Mouse (Mus musculus) embryonic facial prominence, embryonic 14.5 days (tissue): ENCODE data around the gene Krt35. TPM values are rescaled to one million over a fixed set of nuclear protein-coding genes. Genes with fewer than 3 reads are reported as not detected.

Experiments
- ATAC-seq: fragments of 200-750 bp; cut with Nextera tagmentation; 2 replicates; pipeline ENCODE4 v1.8.0; 2017; ENCODE audit warnings: low read depth, moderate number of reproducible peaks, moderate TSS enrichment
- DNase-seq: peaks from one replicate; pipeline ENCODE4 v3.0.0-alpha.2; 2015; ENCODE audit warnings: low spot score
- H3K27ac ChIP-seq: fragments of 300-500 bp; sonication (generic); replicated peaks from 2 replicates; pipeline ENCODE4 v1.5.1; 2014; ENCODE audit warnings: low read depth, mild to moderate bottlenecking, low read length, moderate library complexity
- H3K27me3 ChIP-seq: fragments of 300-500 bp; sonication (generic); replicated peaks from 2 replicates; pipeline ENCODE4 v1.6.1; 2014; ENCODE audit warnings: low read length; ENCODE audit not compliant: control insufficient read depth, insufficient read depth
- H3K36me3 ChIP-seq: fragments of 300-500 bp; sonication (generic); 2 replicates; pipeline ENCODE4 v1.6.1; 2014; ENCODE audit warnings: low read length, mixed read lengths; ENCODE audit not compliant: control insufficient read depth, insufficient read depth
- H3K4me1 ChIP-seq: fragments of 300-500 bp; sonication (generic); 2 replicates; pipeline ENCODE4 v1.6.1; 2014; ENCODE audit warnings: antibody characterized with exemption, low read length; ENCODE audit not compliant: control insufficient read depth, insufficient read depth
- H3K4me2 ChIP-seq: fragments of 300-500 bp; sonication (generic); 2 replicates; pipeline ENCODE4 v1.6.1; 2014; ENCODE audit warnings: low read depth, mild to moderate bottlenecking, low read length, moderate library complexity, mixed read lengths
- H3K4me3 ChIP-seq: fragments of 300-500 bp; sonication (generic); 2 replicates; pipeline ENCODE4 v1.5.1; 2014; ENCODE audit warnings: low read depth, mild to moderate bottlenecking, low read length
- H3K9ac ChIP-seq: fragments of 300-500 bp; sonication (generic); 2 replicates; pipeline ENCODE4 v1.6.1; 2014; ENCODE audit warnings: low read depth, mild to moderate bottlenecking, low read length, moderate library complexity, mixed read lengths
- H3K9me3 ChIP-seq: fragments of 300-500 bp; sonication (generic); 2 replicates; pipeline ENCODE4 v1.6.1; 2016; ENCODE audit warnings: low read length; ENCODE audit not compliant: control insufficient read depth
- WGBS: fragments of 180-500 bp; shearing (Covaris S2); extraction: QIAGEN DNeasy Blood & Tissue Kit; methylation state at CpG from one replicate; pipeline ENCODE4 v1.1.7; 2014; 5-methylcytosine and 5-hydroxymethylcytosine counted together
- polyA plus RNA-seq: library from polyadenylated mRNA; unstranded; fragments of >200 nt; fragmentation: Nextera tagmentation; extraction: Ambion mirVana; gene quantifications from 2 replicates; pipeline ENCODE4 v1.2.1, GENCODE M21; 2014

Krt35 gene
- 1.5 and 2.9 TPM in 2 replicates for polyA plus RNA-seq

DNA sequence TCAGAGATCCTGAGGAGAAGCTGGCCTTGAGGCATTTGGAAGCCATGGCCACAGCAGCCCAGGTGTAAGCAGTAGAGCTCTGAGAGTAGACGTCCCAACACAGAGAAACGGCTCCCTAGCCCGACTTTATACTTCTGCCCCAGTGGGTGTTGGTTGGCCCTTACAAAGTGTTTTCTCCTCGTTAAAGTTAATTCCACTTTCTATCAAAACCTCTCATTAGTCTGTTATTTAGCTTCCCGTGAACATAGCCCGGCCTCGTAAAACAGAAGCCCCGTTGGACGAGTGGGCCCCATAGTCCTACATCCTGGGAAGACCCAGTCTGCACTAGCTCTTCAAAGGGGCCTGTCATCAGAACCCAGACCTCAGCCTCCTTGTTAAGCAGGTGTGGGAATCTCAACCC, at the start of gene Krt35:
Krt35 (minus strand) TSS at position 101 of the 400 bp plus-strand sequence.
- DNase-seq (no peak), ATAC-seq (no peak)
- Histone ChIP-seq H3K27ac (no peak within 1 kb of the TSS), H3K4me3 (no peak within 1 kb of the TSS), H3K9me3 (no peaks in the 10 kb centered on the region), H3K36me3 (no peaks in the 10 kb centered on the region), H3K4me1 (no peaks in the 10 kb centered on the region), H3K4me2 (no peak within 1 kb of the TSS), H3K27me3 (no peaks in the 10 kb centered on the region), H3K9ac (no peak within 1 kb of the TSS)
- 75% methylated on average over 9 of the region's 9 CpGs for WGBS

DNA sequence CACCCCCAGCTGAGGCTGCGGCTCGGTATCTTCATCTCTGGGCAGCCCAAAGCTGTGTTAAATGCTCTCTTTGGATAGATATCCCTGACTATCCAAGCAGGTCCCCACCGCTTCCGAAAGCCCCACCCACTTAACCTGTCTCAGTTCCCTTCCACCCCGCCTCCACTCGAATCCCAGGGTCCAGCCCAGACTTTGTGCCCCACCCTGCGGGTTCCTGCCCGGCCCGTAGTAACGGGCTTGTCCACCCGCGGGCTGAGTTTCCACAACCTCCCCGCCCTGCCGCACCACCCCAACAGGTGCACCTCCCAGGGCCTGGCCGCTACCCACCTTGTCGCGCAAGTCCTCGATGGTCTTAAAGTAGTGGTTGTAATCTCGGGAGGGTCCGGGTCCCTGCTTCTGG, 49.1 kb upstream of the Krt35 start:
- 1% methylated on average over 18 of the region's 20 CpGs for WGBS
- Histone ChIP-seq H3K4me3 (peak overlapping the region; percentile 27), H3K27me3 (peaks cover 29% of the 10 kb centered on the region), H3K9ac (peak overlapping the region; percentile 17; the same call in 1 of the 2 replicates), H3K9me3 (no peaks in the 10 kb centered on the region), H3K4me1 (0 out of 2 replicates have a peak, but pooled peaks cover 4% of the 10 kb centered on the region), H3K36me3 (no peaks in the 10 kb centered on the region), H3K4me2 (peak overlapping the region; percentile 52), H3K27ac (no peak overlapping the region)
- DNase-seq (no peak), ATAC-seq (no peak)

GRCm38 (mm10) chr11:100140966-100141365, 44.9 kb upstream of the Krt35 start:
- Histone ChIP-seq H3K9me3 (no peaks in the 10 kb centered on the region), H3K4me2 (no peak overlapping the region), H3K36me3 (no peaks in the 10 kb centered on the region), H3K4me3 (no peak overlapping the region), H3K27ac (no peak overlapping the region), H3K4me1 (peaks cover 4% of the 10 kb centered on the region; the same call in 1 of the 2 replicates), H3K27me3 (peaks cover 23% of the 10 kb centered on the region), H3K9ac (no peak overlapping the region)
- 81% methylated on average over 21 of the region's 21 CpGs for WGBS
- no peak for ATAC-seq
- no peak for DNase-seq

DNA sequence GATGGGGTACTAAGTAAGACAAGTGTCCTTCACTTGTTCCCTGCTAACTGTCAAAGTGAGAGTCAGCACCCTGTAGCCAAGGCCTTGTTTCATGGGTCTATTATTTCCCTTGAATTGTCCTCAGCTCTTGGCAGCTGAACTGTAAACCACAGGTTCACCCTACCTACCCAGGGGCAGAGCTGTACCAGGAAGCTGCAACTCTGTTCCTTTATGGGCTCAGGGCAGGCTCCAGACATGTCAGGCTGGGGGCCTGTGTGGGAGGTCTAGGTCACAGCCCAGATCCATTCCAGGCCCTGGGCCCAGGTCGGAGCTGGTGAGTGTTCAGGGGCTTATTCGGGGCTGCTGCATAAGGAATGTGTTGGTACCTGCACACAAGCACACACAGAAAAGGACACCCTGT, 43.4 kb upstream of the Krt35 start:
- Histone ChIP-seq H3K9ac (no peak overlapping the region), H3K4me3 (no peak overlapping the region), H3K27ac (no peak overlapping the region; the same call in 1 of the 2 replicates), H3K27me3 (peaks cover 7% of the 10 kb centered on the region; the same call in 1 of the 2 replicates), H3K36me3 (no peaks in the 10 kb centered on the region), H3K4me1 (no peaks in the 10 kb centered on the region; the same call in 1 of the 2 replicates), H3K4me2 (no peak overlapping the region), H3K9me3 (no peaks in the 10 kb centered on the region)
- WGBS, result 64% methylated on average over 2 of the region's 2 CpGs
- no peak for ATAC-seq
- no peak for DNase-seq

GRCm38 (mm10) chr11:100138809-100139208, 42.8 kb upstream of the Krt35 start:
- Histone ChIP-seq H3K4me2 (no peak overlapping the region), H3K9ac (no peak overlapping the region), H3K4me1 (no peaks in the 10 kb centered on the region; the same call in 1 of the 2 replicates), H3K9me3 (no peaks in the 10 kb centered on the region), H3K27me3 (peaks cover 1% of the 10 kb centered on the region; the same call in 1 of the 2 replicates), H3K27ac (0 out of 2 replicates have a peak overlapping the region, but pooled peaks have one; percentile 10), H3K36me3 (no peaks in the 10 kb centered on the region), H3K4me3 (no peak overlapping the region)
- DNase-seq (no peak), ATAC-seq (0 out of 2 replicates have a peak, but pooled peaks have one; percentile 12)
- 46% methylated on average over 6 of the region's 7 CpGs for WGBS

DNA sequence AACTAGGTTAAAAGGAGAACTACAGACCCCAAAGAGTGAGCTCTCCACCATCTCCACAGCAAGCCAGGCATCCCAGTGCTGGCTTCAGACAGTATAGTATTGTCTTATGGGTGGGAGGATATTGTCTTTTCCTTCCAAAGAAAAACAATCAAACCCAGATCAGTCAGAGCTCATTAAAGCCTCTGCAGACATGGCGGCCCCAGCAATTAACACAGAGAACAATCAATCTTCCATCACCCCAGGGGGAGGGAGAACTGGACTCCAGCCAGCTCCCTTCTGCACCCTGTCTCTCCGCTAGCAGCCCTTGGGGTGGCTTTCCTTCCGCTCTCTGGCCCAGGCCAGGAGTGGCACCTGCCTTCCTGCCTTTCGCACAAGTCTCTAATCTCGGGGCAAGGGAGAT, 41.7 kb upstream of the Krt35 start:
- ATAC-seq (no peak), DNase-seq (no peak)
- WGBS, result 45% methylated on average over 5 of the region's 5 CpGs
- Histone ChIP-seq H3K9me3 (no peaks in the 10 kb centered on the region), H3K4me1 (no peaks in the 10 kb centered on the region; the same call in 1 of the 2 replicates), H3K36me3 (no peaks in the 10 kb centered on the region), H3K4me3 (no peak overlapping the region), H3K27ac (no peak overlapping the region), H3K4me2 (no peak overlapping the region), H3K9ac (no peak overlapping the region), H3K27me3 (no peaks in the 10 kb centered on the region)

GRCm38 (mm10) chr11:100136559-100136958, 40.5 kb upstream of the Krt35 start:
- WGBS, result 41% methylated on average over 5 of the region's 5 CpGs
- H3K9me3 ChIP-seq, result no peaks in the 10 kb centered on the region
- ATAC-seq (no peak), DNase-seq (peak; percentile 75)
- H3K27ac ChIP-seq, result no peak overlapping the region
- H3K9ac ChIP-seq, result no peak overlapping the region
- H3K36me3 ChIP-seq, result no peaks in the 10 kb centered on the region
- H3K4me2 ChIP-seq, result no peak overlapping the region
- no peaks in the 10 kb centered on the region; the same call in 1 of the 2 replicates for H3K4me1 ChIP-seq
- no peaks in the 10 kb centered on the region for H3K27me3 ChIP-seq
- H3K4me3 ChIP-seq, result no peak overlapping the region

DNA sequence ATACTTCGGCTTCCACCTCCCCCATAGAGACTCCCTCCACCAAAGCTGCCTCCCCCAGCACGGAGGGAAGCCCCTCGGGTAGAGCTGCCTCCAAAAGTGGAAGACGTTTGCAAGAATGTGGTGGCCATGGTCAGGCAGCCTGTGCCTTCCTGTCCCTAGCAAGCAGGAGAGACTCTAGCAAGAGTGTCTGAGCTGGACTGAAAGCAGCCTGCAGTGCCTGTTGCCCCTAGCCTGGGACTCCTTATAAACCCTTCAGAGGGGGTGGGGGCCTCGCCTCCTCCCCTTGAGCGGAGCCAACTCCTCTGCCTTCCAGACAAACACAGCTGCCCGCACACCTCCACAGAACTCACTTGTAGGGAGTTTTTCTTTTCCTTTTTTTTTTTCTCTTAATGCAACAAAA, 39.7 kb upstream of the Krt35 start, which contains the start of gene Krt15:
Krt15 (minus strand) TSS at position 198 of the 400 bp plus-strand sequence.
- Histone ChIP-seq H3K27ac (no peak within 1 kb of the TSS), H3K9ac (peak within 1 kb of the TSS; percentile 22; the same call in 1 of the 2 replicates)
- DNase-seq, result peak; percentile 33

DNA sequence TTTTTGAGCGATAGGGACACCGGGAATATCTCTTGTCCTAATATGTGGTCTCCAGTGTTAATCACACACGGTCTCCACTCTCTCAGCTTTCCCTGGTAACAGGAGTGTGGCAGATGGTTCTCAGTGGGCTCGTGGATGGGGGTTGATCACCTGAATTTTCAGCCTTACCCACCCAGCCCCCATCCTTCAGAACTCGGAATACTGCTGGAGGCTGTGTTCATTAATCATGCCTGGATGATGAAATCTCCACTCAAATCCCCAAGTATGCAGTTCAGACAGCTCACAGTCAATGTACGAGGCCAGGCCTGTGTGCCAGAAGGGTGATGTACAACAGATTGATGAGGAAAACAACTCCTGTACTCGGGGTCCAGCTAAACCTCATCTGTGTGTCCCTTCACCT, 28.9 kb upstream of the Krt35 start:
- H3K4me1 ChIP-seq, result no peaks in the 10 kb centered on the region
- H3K36me3 ChIP-seq, result no peaks in the 10 kb centered on the region
- H3K4me2 ChIP-seq, result no peak overlapping the region
- H3K9ac ChIP-seq, result no peak overlapping the region
- H3K27me3 ChIP-seq, result no peaks in the 10 kb centered on the region
- H3K4me3 ChIP-seq, result no peak overlapping the region
- no peak overlapping the region for H3K27ac ChIP-seq
- no peaks in the 10 kb centered on the region for H3K9me3 ChIP-seq
- ATAC-seq (no peak), DNase-seq (no peak)
- 70% methylated on average over 7 of the region's 7 CpGs for WGBS

More for the DNA sequence above, 39.7 kb upstream of the Krt35 start, which contains the start of gene Krt15:
- Histone ChIP-seq H3K9me3 (no peaks in the 10 kb centered on the region), H3K36me3 (no peaks in the 10 kb centered on the region), H3K4me1 (no peaks in the 10 kb centered on the region; the same call in 1 of the 2 replicates), H3K27me3 (no peaks in the 10 kb centered on the region), H3K4me3 (peak within 1 kb of the TSS; percentile 25), H3K4me2 (peak within 1 kb of the TSS; percentile 8)
- WGBS, result 56% methylated on average over 7 of the region's 7 CpGs
- no peak for ATAC-seq
